Mouse (Mus musculus) hindbrain, embryonic 11.5 days (tissue): ENCODE measurements at regions not wholly inside any gene's neighbourhood (a gene's known extent, or its start where the extent isn't known, plus 50 kb on each side); places are given as distances from the start of the nearest gene placed in this dataset.

Source experiments
- ATAC-seq: fragments of 200-750 bp; cut with Nextera tagmentation; 2 replicates; pipeline ENCODE4 v1.8.0; 2017; ENCODE audit warnings: mild to moderate bottlenecking, moderate TSS enrichment, moderate library complexity; ENCODE audit not compliant: low FRiP score
- DNase-seq: peaks from one replicate; pipeline ENCODE4 v3.0.0-alpha.2; 2015; ENCODE audit warnings: low spot score
- H3K27ac ChIP-seq: fragments of 300-500 bp; sonication (generic); 2 replicates; pipeline ENCODE4 v1.5.1; 2014; ENCODE audit warnings: mild to moderate bottlenecking, low read depth, low read length
- H3K27me3 ChIP-seq: fragments of 300-500 bp; sonication (generic); 2 replicates; pipeline ENCODE4 v1.6.1; 2014; ENCODE audit warnings: mild to moderate bottlenecking, low read length, moderate library complexity, mixed read lengths; ENCODE audit not compliant: control insufficient read depth, insufficient read depth
- H3K36me3 ChIP-seq: fragments of 300-500 bp; sonication (generic); 2 replicates; pipeline ENCODE4 v1.6.1; 2014; ENCODE audit warnings: mild to moderate bottlenecking, low read length, moderate library complexity, mixed read lengths; ENCODE audit not compliant: control insufficient read depth, insufficient read depth
- H3K4me1 ChIP-seq: fragments of 300-500 bp; sonication (generic); replicated peaks from 2 replicates; pipeline ENCODE4 v1.6.1; 2014; ENCODE audit warnings: low read length, mixed read lengths; ENCODE audit not compliant: control insufficient read depth, insufficient read depth
- H3K4me2 ChIP-seq: fragments of 300-500 bp; sonication (generic); replicated peaks from 2 replicates; pipeline ENCODE4 v1.6.1; 2014; ENCODE audit warnings: mild to moderate bottlenecking, low read depth, low read length
- H3K4me3 ChIP-seq: fragments of 300-500 bp; sonication (generic); 2 replicates; pipeline ENCODE4 v1.5.1; 2014; ENCODE audit warnings: low read depth, low read length
- H3K9ac ChIP-seq: fragments of 300-500 bp; sonication (generic); 2 replicates; pipeline ENCODE4 v1.6.1; 2014; ENCODE audit warnings: low read depth, low read length
- H3K9me3 ChIP-seq: fragments of 300-500 bp; sonication (generic); 2 replicates; pipeline ENCODE4 v1.6.1; 2016; ENCODE audit warnings: low read length; ENCODE audit not compliant: control insufficient read depth
- WGBS: fragments of 180-500 bp; shearing (Covaris S2); extraction: QIAGEN DNeasy Blood & Tissue Kit; methylation state at CpG from one replicate; pipeline ENCODE4 v1.1.7; 2014; 5-methylcytosine and 5-hydroxymethylcytosine counted together

DNA sequence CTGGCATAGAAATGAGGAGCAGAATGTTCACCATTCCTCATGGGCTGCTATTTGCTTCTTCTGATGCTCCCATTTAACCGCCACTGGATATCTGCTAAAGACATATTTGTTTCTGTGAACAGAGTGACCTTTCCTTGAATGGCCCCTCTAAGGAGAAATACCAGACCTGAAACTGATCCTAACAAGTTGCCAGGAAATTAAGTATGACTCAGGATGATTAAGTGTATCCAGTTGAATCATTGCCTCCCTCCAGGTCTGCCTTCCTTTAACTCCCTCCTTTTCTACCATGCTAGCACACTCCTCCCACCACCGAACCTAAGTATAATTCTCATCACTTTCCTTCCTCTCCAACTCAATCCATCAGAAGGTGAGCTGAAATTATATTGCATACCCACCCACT is 194.2 kb upstream of the Dph6 start:
- ATAC-seq, result no peak
- H3K36me3 ChIP-seq, result no peaks in the 10 kb centered on the region
- no peak overlapping the region for H3K9ac ChIP-seq

DNA sequence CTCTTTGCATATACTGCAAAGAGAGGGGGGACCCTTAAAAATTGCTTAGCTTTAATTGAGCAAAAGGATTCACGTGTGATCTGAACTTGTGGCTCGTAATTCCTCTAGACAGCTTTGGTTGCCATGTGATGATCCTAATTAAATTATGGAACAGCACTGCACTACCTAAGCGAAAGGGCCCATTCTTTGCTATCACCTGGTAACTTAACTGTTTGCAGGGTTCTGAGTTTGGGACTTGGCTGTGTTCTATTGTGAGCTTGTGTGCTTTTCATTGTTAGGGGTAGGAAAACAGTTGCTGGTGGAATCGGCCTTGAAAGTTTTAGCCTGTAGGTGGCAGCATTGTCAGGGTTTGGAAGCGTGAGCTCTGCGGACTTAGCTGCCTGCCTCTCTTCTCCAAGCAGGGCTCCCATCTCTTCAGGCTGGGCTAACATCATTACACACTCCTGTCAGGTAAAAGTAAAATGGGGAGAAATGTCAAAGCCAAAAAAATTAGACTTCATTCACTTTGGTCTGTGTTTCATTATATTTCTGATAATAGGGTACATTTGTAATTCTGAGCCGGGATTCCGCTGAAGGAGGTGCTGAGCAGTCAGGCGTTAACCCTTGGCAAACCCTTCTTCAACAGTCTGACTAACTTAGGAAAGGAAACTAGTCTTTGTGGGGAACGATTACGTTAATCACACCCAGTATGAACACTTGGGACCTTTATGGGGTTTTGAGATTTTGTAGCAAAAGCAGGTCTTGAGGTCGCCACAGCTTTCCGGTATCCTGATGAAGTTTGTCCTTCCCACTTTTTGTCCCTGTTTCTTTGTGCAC is 199.2 kb upstream of the Dph6 start:
- DNase-seq, result peak; percentile 93
- 0 out of 2 replicates have a peak overlapping the region, but pooled peaks have one; percentile 16 for H3K9ac ChIP-seq
- H3K36me3 ChIP-seq, result no peaks in the 10 kb centered on the region
- H3K9me3 ChIP-seq, result no peaks in the 10 kb centered on the region
- H3K4me3 ChIP-seq, result no peak overlapping the region
- H3K27me3 ChIP-seq, result no peaks in the 10 kb centered on the region
- ATAC-seq, result peak; percentile 86
- H3K4me2 ChIP-seq, result no peak overlapping the region
- no peaks in the 10 kb centered on the region for H3K4me1 ChIP-seq
- no peak overlapping the region for H3K27ac ChIP-seq
- 42% methylated on average over 13 of the region's 13 CpGs for WGBS

More for the DNA sequence above, 194.2 kb upstream of the Dph6 start:
- no peaks in the 10 kb centered on the region for H3K4me1 ChIP-seq
- H3K27me3 ChIP-seq, result no peaks in the 10 kb centered on the region
- no peak for DNase-seq
- H3K4me2 ChIP-seq, result no peak overlapping the region
- WGBS, result 98% methylated on average over 2 of the region's 2 CpGs
- H3K4me3 ChIP-seq, result no peak overlapping the region
- H3K9me3 ChIP-seq, result no peaks in the 10 kb centered on the region
- H3K27ac ChIP-seq, result no peak overlapping the region

DNA sequence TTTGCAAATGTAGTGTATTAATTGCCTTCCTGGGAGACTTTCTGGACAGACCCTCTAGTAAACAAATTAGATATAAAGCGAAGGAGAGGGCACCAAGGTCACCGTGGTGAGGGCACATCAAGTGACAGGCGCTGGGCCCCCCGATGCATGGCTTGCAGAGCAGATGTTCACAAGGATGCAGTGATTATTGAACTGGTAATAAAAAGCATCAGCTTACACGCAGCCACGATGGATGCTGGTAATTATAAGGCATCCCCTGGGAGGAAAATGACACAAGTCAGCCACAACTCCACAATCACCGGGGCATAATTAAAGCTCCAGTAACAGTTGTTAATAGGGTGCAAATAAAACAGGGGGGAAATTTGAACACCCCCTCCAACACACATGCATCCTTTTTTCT is 217.5 kb upstream of the Dph6 start:
- ATAC-seq, result peak; percentile 81
- no peaks in the 10 kb centered on the region for H3K9me3 ChIP-seq
- no peaks in the 10 kb centered on the region for H3K36me3 ChIP-seq
- H3K4me2 ChIP-seq, result no peak overlapping the region
- no peak overlapping the region for H3K27ac ChIP-seq
- DNase-seq, result peak; percentile 55
- H3K27me3 ChIP-seq, result no peaks in the 10 kb centered on the region
- H3K4me1 ChIP-seq, result no peaks in the 10 kb centered on the region
- WGBS, result 34% methylated on average over 7 of the region's 7 CpGs
- no peak overlapping the region for H3K4me3 ChIP-seq
- H3K9ac ChIP-seq, result no peak overlapping the region

DNA sequence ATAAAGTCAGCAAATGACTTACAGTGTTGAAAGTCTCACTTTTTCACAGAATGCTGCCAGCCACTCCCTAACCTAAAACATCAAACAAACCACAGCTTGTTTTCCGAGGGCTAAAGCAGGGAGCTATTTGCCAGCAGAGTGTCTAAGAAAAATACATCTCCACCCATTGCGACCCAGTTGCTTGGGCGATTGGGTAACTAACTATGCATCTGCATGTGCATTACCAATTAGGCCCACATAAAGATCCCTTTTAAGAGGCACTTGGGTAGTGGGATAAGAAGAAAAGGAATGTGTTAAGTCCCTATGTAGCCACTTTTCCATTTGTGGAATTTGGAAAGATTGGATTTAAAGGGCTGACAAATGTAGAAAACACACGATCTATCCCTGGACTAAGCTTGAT is 218.3 kb upstream of the Dph6 start:
- H3K36me3 ChIP-seq, result no peaks in the 10 kb centered on the region
- H3K9me3 ChIP-seq, result no peaks in the 10 kb centered on the region
- DNase-seq (no peak), ATAC-seq (no peak)
- no peaks in the 10 kb centered on the region for H3K27me3 ChIP-seq
- H3K4me3 ChIP-seq, result no peak overlapping the region
- WGBS, result 80% methylated on average over 4 of the region's 4 CpGs
- no peak overlapping the region for H3K27ac ChIP-seq
- H3K4me1 ChIP-seq, result no peaks in the 10 kb centered on the region
- H3K9ac ChIP-seq, result no peak overlapping the region
- H3K4me2 ChIP-seq, result no peak overlapping the region

DNA sequence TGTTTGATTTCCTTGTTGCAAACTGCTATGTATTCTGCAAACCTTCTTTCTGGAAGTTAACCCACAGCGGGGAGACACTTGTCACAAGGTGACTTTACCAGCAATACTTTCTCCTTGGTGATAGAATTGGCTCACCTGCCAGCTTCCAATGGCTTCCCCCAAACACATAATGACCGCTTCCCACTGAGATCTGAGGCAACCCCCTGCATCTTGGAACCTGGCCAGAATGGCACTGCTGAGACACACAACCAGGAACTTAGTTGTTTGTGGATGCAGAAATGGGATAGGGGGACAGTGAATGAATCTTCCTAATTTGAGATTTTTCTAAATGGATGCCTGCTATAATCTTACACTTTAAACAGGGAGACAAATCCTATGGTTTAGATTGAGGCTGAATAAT is 224.3 kb upstream of the Dph6 start:
- Histone ChIP-seq H3K4me1 (no peaks in the 10 kb centered on the region), H3K27ac (no peak overlapping the region), H3K9me3 (no peaks in the 10 kb centered on the region), H3K36me3 (no peaks in the 10 kb centered on the region), H3K4me3 (no peak overlapping the region), H3K27me3 (no peaks in the 10 kb centered on the region), H3K4me2 (no peak overlapping the region), H3K9ac (no peak overlapping the region)
- ATAC-seq, result no peak
- WGBS, result 75% methylated on average over 2 of the region's 2 CpGs
- DNase-seq, result no peak

DNA sequence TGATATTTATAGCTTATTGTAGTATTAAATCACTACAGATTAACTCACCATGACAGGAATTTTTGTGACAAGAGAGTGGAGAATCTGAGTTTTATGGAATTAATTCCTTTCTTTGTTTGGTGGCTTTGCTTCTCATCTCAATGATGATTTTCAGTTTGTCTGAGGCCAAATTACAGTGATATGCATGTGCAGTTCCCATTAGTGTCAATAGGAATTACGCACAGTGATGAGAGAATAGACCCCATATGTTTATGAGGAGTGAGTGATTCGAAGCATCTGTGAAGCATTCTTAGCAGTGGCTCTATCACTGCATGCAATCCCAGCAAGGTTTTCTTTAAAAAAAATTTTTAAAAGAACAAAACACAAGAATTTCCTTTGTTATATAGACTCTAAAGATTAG is 225.0 kb upstream of the Dph6 start:
- no peak for DNase-seq
- H3K27me3 ChIP-seq, result no peaks in the 10 kb centered on the region

DNA sequence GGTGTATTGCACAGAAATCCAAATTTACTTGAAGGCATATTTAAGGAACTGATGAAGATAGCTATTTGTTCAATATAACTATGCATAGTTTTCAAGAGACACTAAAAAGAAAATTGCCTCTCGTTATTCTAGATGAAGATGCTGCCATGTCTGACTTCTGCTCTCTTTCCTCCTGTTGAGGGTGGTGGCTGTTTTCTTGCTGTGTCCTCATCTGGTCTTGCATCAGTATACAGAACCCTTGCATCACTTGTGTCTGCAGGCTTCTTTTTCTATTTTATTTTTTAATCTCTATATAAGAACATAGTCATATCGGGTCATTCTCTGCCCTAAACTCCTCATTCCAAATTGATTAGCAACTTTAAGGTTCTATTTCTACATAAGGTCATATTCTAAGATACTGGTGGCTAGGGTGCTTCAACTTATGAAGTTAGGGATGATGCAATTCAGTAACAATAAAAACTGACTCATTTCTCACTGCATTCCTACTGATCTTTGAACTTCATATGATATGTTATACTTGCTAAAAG is 231.0 kb upstream of the Dph6 start:
- no peak overlapping the region for H3K27ac ChIP-seq
- H3K36me3 ChIP-seq, result no peaks in the 10 kb centered on the region
- no peak overlapping the region for H3K9ac ChIP-seq
- H3K4me3 ChIP-seq, result no peak overlapping the region
- 98% methylated on average over 2 of the region's 2 CpGs for WGBS
- DNase-seq (no peak), ATAC-seq (no peak)
- H3K4me2 ChIP-seq, result no peak overlapping the region
- H3K4me1 ChIP-seq, result no peaks in the 10 kb centered on the region
- no peaks in the 10 kb centered on the region for H3K27me3 ChIP-seq
- H3K9me3 ChIP-seq, result no peaks in the 10 kb centered on the region

More for the DNA sequence above, 225.0 kb upstream of the Dph6 start:
- Histone ChIP-seq H3K27ac (no peak overlapping the region), H3K9ac (no peak overlapping the region), H3K4me1 (no peaks in the 10 kb centered on the region), H3K4me2 (no peak overlapping the region), H3K9me3 (no peaks in the 10 kb centered on the region), H3K36me3 (no peaks in the 10 kb centered on the region), H3K4me3 (no peak overlapping the region)
- WGBS, result 82% methylated on average over 2 of the region's 2 CpGs
- no peak for ATAC-seq

DNA sequence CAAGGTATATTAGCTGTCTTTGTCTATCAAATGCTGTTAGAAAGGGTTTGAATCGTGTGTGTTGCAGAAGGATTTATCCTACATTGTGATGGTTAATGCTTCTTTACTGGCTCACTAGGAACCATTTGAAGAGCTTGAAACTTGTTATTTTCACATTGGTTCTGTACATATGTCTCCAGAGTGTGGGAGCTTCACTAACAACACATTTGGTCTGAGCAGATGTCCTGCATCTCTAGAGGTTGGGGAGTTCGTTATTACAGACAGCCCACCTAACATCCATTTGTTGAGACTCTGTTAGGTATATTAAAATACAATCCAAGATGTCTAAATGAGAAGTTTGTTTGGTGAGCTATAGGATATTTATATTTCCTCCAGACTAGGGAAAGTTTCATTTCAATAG is 244.0 kb upstream of the Dph6 start:
- H3K9me3 ChIP-seq, result no peaks in the 10 kb centered on the region
- ATAC-seq (no peak), DNase-seq (no peak)
- H3K9ac ChIP-seq, result no peak overlapping the region
- H3K27me3 ChIP-seq, result no peaks in the 10 kb centered on the region
- H3K4me1 ChIP-seq, result no peaks in the 10 kb centered on the region
- H3K27ac ChIP-seq, result no peak overlapping the region
- no peak overlapping the region for H3K4me2 ChIP-seq
- no peaks in the 10 kb centered on the region for H3K36me3 ChIP-seq
- H3K4me3 ChIP-seq, result no peak overlapping the region
- WGBS, result 88% methylated on average over 2 of the region's 2 CpGs

DNA sequence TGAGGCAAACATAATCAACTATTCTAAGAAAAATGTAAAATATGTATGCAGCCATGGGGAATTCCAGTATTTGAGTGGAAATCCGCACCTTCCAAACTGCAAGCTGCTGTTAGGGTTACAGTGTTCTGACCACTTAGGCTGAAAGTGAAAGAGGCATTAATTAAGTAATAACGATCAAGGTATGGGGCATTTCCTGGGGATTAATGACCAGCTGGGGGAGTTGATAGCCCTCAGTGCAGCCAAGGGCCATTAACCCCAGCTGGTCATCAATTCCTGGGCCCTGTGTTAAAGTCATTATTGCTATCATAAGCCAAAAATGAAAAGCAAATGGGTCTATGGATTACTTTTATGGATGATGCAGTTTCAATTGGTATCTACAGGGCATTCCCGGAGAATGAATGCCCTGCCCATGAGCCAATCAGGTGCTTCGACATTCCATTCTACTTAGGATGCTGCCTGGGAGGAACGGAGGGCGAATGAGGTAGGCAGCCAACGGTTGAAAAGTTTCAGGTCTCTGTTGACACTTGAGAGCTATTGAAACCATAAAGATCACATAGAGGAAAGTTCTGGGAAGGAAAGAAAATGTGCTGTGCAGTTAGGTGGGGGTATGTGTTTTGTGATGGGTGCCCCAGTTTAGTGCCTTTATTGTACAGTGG is 257.2 kb upstream of the Dph6 start:
- DNase-seq (peak; percentile 6), ATAC-seq (peak; percentile 33)
- H3K4me3 ChIP-seq, result no peak overlapping the region
- no peaks in the 10 kb centered on the region for H3K36me3 ChIP-seq
- H3K9me3 ChIP-seq, result no peaks in the 10 kb centered on the region
- H3K4me2 ChIP-seq, result no peak overlapping the region
- no peak overlapping the region for H3K9ac ChIP-seq
- H3K27me3 ChIP-seq, result no peaks in the 10 kb centered on the region
- H3K4me1 ChIP-seq, result no peaks in the 10 kb centered on the region
- H3K27ac ChIP-seq, result no peak overlapping the region
- 69% methylated on average over 7 of the region's 7 CpGs for WGBS
